Mouse (Mus musculus): ENCODE measurements at regions not wholly inside any gene's neighbourhood (a gene's known extent, or its start where the extent isn't known, plus 50 kb on each side); places are given as distances from the start of the nearest gene placed in this dataset.

DNA sequence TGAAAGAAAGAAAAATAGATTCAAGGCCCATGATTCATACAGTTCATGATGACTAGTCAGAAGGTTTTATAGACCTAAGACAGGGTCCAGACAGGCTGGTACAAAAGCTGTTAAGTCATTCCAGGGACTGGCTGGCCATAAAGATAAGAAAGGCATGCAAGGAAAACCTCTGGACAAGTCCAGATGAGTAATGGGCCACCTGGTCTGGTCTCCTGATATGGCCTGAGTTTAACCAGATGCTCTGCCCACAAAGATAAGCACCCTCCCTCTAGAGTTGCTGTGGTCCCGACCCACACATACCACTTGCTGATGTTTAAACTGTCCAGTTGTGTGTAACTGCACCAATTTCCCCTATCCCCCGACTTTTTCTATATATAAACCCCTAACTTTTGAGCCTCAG lies 934.7 kb upstream of the Ndn start:
- no peak for DNase-seq
- intact Hi-C loops (cut with DNase I), result no loop called here

- intact Hi-C loops (cut with DNase I), result no loop called here
- DNase-seq, result no peak
These were observed 929.8 kb upstream of the Ndn start for GRCm38 (mm10) chr7:61416558-61416957.

DNA sequence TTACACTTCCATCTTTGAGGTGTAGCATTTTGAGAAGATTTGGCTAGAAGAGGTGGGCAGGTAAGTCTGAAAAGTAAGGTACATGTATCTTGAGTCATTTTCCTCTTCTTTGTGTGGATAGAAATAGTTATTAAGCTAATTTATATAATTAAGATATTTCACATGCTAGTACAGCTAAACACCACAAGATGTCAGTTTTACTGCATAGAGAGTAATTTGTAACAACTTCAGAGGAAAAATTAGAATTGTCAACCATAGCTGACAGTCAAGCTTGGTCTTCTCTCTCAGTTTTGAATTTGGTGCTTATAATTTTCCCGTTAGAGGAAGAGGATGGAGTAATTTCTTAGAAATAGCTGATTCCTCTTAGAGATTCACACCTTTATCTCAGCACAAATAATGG lies 890.6 kb upstream of the Ndn start:
- intact Hi-C loops (cut with DNase I), result loop anchor here (5.0 kb wide), 1 partner anchor 316 kb away; no protein-coding TSS in a partner anchor
- no peak for DNase-seq

DNA sequence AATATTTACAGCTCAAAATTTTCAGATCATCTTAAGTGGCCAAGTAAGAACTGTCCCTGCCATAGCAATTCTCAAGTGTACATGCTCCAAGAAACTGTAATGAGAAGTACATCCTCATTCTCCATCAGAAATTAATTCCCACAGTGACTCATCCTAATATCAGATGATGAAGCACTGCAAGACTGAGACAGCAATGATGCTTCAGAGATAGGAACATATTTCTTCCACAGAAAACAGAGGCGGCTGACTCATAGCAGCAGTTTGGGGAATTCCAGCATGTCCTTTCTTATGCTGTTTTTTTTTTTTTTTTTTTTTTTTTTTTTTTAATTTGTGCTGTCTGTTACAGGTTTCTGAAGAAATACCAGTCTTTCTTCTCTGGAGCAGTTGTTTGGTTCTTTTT lies 865.3 kb upstream of the Ndn start:
- intact Hi-C loops (cut with DNase I), result no loop called here
- no peak for DNase-seq

DNA sequence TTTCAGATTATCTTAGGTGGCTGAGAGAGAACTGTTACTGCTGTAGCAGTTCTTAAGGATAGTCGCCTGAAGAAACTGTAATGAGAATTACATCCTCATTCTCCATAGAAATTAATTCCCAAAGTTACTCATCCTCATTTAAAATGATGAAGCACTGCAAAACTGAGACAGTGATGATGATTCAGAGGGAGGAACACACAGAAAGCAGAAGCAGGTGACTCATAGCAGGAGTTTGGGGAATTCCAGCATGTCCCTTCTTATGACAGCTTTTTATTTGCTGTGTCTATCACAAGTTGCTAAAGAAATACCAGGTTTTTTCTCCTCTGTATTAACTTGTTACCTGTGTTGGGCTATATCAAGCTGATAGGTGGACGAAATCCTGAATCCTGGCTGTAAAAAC lies 831.6 kb upstream of the Ndn start:
- no peak for DNase-seq
- intact Hi-C loops (cut with DNase I), result no loop called here

GRCm38 (mm10) chr7:61535121-61535520 lies 811.2 kb upstream of the Ndn start:
- no peak for DNase-seq
- intact Hi-C loops (cut with DNase I), result no loop called here

Data from left cerebral cortex, postnatal 4 days (tissue).